Mouse (Mus musculus) embryonic fibroblast, embryonic 13.5 days (primary cell): ENCODE measurements around the gene Chuk.

Experiments
- CTCF ChIP-seq: IDR thresholded peaks from 2 replicates; pipeline ENCODE4 v1.5.1; 2011; ENCODE audit warnings: mild to moderate bottlenecking, control low read depth, low read length, moderate library complexity, borderline replicate concordance; ENCODE audit not compliant: insufficient read depth
- POLR2A ChIP-seq: IDR thresholded peaks from 2 replicates; pipeline ENCODE4 v1.6.1; 2011; ENCODE audit warnings: low read depth, mild to moderate bottlenecking, control low read depth, low read length, moderate library complexity

DNA sequence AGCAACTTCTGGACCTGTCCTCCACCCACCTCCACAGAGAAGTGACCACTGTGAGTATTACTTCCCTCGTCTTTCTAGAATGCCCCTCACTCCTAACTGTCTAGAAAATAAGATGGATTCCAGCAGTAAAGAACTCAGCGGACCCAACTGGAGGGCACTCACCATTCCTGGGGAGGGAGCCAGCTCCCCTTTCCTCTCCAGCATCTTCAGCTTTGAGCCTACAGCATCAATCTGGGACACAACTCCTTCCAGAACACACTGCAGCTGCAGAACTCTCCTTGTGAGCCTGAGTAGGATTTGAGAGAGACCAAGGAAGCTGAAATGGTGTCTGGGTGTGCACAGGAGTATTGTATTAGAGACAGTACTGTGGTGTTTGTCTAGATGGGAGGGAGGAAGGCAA lies 41.7 kb upstream of the Chuk start:
- TF ChIP-seq POLR2A = no peak
- no peak for TF ChIP-seq CTCF
